Mouse (Mus musculus) neural tube, embryonic 11.5 days (tissue): ENCODE data around the gene B3gntl1. TPM values are rescaled to one million over a fixed set of nuclear protein-coding genes. Genes with fewer than 3 reads are reported as not detected.

ENCODE experiments used
- ATAC-seq: fragments of 200-750 bp; cut with Nextera tagmentation; 2 replicates; pipeline ENCODE4 v1.8.0; 2017; ENCODE audit warnings: moderate number of reproducible peaks, mild to moderate bottlenecking, moderate TSS enrichment, moderate library complexity; ENCODE audit not compliant: insufficient read depth, low FRiP score, low TSS enrichment
- DNase-seq: peaks from one replicate; pipeline ENCODE4 v3.0.0-alpha.2; 2015; ENCODE audit warnings: low spot score
- H3K27ac ChIP-seq: fragments of 300-500 bp; sonication (generic); 2 replicates; pipeline ENCODE4 v1.5.1; 2014; ENCODE audit warnings: low read depth, mild to moderate bottlenecking, low read length
- H3K27me3 ChIP-seq: fragments of 300-500 bp; sonication (generic); 2 replicates; pipeline ENCODE4 v1.6.1; 2014; ENCODE audit warnings: mild to moderate bottlenecking, low read length, mixed read lengths; ENCODE audit not compliant: control insufficient read depth, insufficient read depth
- H3K36me3 ChIP-seq: fragments of 300-500 bp; sonication (generic); 2 replicates; pipeline ENCODE4 v1.6.1; 2014; ENCODE audit warnings: mild to moderate bottlenecking, low read length, moderate library complexity, mixed read lengths; ENCODE audit not compliant: control insufficient read depth, insufficient read depth
- H3K4me1 ChIP-seq: fragments of 300-500 bp; sonication (generic); 2 replicates; pipeline ENCODE4 v1.6.1; 2014; ENCODE audit warnings: low read length, mixed read lengths; ENCODE audit not compliant: control insufficient read depth, insufficient read depth
- H3K4me2 ChIP-seq: fragments of 300-500 bp; sonication (generic); 2 replicates; pipeline ENCODE4 v1.6.1; 2014; ENCODE audit warnings: low read depth, mild to moderate bottlenecking, moderate library complexity
- H3K4me3 ChIP-seq: fragments of 300-500 bp; sonication (generic); 2 replicates; pipeline ENCODE4 v1.5.1; 2014; ENCODE audit warnings: low read depth, low read length
- H3K9ac ChIP-seq: fragments of 300-500 bp; sonication (generic); 2 replicates; pipeline ENCODE4 v1.6.1; 2014; ENCODE audit warnings: mild to moderate bottlenecking, low read length
- H3K9me3 ChIP-seq: fragments of 300-500 bp; sonication (generic); 2 replicates; pipeline ENCODE4 v1.6.1; 2016; ENCODE audit warnings: low read length; ENCODE audit not compliant: control insufficient read depth
- WGBS: fragments of 180-500 bp; shearing (Covaris S2); extraction: QIAGEN DNeasy Blood & Tissue Kit; methylation state at CpG from one replicate; pipeline ENCODE4 v1.1.7; 2014; 5-methylcytosine and 5-hydroxymethylcytosine counted together
- polyA plus RNA-seq: library from polyadenylated mRNA; unstranded; fragments of >200 nt; fragmentation: Nextera tagmentation; extraction: Ambion mirVana; gene quantifications from 2 replicates; pipeline ENCODE4 v1.2.1, GENCODE M21; 2014

The B3gntl1 gene
- polyA plus RNA-seq, 1 experiment from 2014 or later, result 6.1 TPM

DNA sequence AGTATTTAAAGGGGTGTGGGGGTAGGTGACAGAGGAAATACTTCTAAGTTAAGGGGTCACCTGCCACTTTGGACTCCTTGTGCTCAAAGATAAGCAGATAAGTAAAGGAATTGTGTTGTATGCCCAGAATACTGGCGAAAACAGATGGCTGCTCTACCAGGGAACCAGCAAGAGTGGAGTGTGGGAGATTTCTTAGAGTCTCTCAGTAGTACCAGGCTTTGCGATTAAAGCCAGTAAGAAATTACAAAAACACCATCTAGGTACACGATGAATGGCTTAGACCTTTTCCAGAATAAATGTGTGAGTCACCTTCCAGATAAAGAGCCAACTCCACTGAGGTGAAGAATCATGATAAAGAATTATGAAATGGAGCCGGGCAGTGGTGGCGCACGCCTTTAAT, 27.6 kb downstream of the B3gntl1 start:
- Histone ChIP-seq H3K36me3 (no peaks in the 10 kb centered on the region), H3K9ac (no peak overlapping the region), H3K9me3 (no peaks in the 10 kb centered on the region), H3K4me3 (no peak overlapping the region), H3K4me2 (no peak overlapping the region), H3K4me1 (no peaks in the 10 kb centered on the region), H3K27ac (no peak overlapping the region), H3K27me3 (no peaks in the 10 kb centered on the region)
- WGBS, result 95% methylated on average over 6 of the region's 6 CpGs
- ATAC-seq (no peak), DNase-seq (no peak)

DNA sequence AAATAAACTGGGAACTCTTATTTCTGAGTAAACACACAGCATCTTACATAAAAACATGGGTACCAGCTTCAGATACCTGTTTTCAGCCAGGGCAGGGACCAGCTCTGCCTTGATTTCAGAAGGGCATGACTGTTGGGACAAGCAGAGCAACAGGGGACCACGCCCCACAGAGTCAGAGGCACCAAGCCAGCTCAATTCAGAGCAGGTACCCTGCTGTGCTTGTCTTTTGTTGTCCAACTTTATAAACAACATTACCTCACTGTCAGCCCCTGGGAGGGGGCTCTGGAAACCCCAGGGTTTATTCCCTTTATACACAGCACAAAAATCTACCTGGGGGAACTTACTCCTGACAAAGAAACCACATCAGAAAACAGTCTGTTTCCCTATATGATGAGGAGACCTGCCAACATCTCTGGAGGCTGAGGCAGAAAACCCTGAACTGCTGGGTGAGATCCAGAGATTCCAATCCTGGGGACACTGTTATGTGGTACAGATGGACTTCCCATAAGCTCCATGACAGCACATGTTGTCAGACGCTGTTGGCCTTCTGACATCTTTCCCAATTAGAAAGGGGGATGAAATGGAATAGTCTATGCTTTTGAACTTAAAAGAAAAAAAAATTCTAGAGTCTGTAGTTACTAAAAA, 31.3 kb downstream of the B3gntl1 start:
- no peak for ATAC-seq
- Histone ChIP-seq H3K27me3 (no peaks in the 10 kb centered on the region), H3K9ac (no peak overlapping the region), H3K4me2 (no peak overlapping the region), H3K36me3 (0 out of 2 replicates have a peak, but pooled peaks cover 2% of the 10 kb centered on the region), H3K27ac (no peak overlapping the region), H3K9me3 (no peaks in the 10 kb centered on the region), H3K4me3 (no peak overlapping the region), H3K4me1 (no peaks in the 10 kb centered on the region)
- no peak for DNase-seq
- whole genome bisulfite sequencing, result 66% methylated on average over 2 of the region's 2 CpGs

DNA sequence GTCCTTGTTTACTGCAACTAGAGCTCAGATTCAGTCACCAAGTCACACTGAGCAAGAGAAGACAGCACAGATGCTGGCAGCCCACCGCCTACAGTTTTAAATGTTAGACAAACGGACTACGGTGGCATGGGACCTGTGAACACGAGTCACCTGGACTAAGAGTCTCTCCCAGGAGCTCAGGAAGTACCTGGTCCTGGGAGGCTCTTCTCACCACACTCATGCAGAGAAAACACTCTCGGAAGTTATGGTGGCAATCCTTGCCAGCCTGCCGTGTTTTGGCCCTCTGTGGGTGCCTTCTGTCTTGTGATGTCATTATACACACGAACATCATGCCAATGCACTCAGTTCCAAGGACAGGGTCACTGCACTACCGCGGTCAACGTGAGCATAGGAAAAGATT, 36.3 kb downstream of the B3gntl1 start:
- no peak for ATAC-seq
- Histone ChIP-seq H3K9me3 (no peaks in the 10 kb centered on the region), H3K27me3 (no peaks in the 10 kb centered on the region), H3K27ac (no peak overlapping the region), H3K36me3 (0 out of 2 replicates have a peak, but pooled peaks cover 2% of the 10 kb centered on the region), H3K9ac (no peak overlapping the region), H3K4me3 (no peak overlapping the region), H3K4me2 (no peak overlapping the region), H3K4me1 (no peaks in the 10 kb centered on the region)
- no peak for DNase-seq
- 92% methylated on average over 10 of the region's 10 CpGs for WGBS

DNA sequence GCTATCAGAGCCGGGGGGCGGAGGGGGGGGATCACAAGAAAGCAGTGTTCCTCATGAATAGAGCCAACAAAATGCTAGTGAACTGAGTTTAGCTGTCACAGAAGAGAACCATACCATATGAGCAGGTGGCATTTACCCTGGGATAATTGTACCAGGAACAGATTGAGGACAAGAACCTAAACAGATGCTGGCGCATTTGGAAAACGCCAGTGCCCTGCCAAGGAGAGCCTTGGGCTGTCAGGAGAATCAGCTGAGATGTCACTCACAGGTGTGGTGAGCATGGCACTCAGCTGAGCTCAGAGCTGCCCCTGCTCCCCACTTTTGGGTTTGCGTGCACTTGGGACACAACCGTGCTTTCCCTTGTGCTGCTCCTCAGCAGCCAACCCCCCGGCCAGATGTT, 41.5 kb downstream of the B3gntl1 start:
- Histone ChIP-seq H3K36me3 (no peaks in the 10 kb centered on the region), H3K9me3 (no peaks in the 10 kb centered on the region), H3K4me3 (no peak overlapping the region), H3K4me2 (no peak overlapping the region), H3K4me1 (no peaks in the 10 kb centered on the region), H3K27ac (no peak overlapping the region), H3K27me3 (no peaks in the 10 kb centered on the region), H3K9ac (no peak overlapping the region)
- no peak for DNase-seq
- no peak for ATAC-seq
- WGBS, result 93% methylated on average over 7 of the region's 7 CpGs

DNA sequence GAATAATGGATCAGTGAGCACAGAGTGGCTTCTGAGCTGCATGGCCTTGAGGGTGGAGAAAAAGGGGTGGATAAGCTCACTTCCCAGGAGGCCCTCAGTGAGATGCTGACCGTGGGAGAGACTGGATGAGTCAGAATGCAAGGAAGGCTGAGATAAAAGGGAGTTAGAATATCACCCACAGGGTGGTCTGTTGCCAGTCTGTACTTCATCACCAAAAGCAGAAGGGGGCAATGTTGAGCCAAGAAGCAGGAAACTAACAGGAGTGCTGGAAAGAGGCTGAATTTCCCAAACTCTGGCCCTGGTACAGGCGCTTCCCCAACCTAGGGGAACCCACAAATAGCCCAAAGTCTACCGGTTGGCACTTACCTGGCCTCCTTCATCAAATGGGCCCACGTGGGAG, 42.5 kb downstream of the B3gntl1 start:
- no peaks in the 10 kb centered on the region for H3K36me3 ChIP-seq
- H3K9ac ChIP-seq, result no peak overlapping the region
- H3K27ac ChIP-seq, result no peak overlapping the region
- DNase-seq (no peak), ATAC-seq (no peak)
- no peak overlapping the region for H3K4me2 ChIP-seq
- H3K4me1 ChIP-seq, result no peaks in the 10 kb centered on the region
- no peaks in the 10 kb centered on the region for H3K27me3 ChIP-seq
- H3K9me3 ChIP-seq, result no peaks in the 10 kb centered on the region
- H3K4me3 ChIP-seq, result no peak overlapping the region
- WGBS, result 90% methylated on average over 4 of the region's 4 CpGs

DNA sequence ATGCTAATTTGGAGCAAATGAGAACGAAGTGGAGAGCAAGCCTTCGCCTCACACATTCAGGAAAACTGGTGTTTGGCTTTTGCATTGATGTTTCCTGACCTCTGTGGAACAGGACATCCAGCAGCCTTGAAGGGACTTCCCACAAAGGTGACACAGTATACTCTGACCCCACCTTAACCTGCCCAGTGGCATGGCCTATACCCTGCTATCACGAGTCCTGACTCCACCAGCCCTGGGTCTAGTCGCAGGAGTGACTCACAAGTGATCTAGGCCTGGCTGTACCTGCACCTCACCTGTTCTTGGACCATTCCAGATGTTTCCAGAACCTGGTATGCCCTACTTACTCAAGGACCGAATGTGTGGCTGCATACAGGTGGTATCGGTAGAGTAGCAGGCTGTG, 43.4 kb downstream of the B3gntl1 start:
- Histone ChIP-seq H3K27ac (no peak overlapping the region), H3K9me3 (no peaks in the 10 kb centered on the region), H3K9ac (no peak overlapping the region), H3K36me3 (no peaks in the 10 kb centered on the region), H3K4me2 (no peak overlapping the region), H3K4me1 (no peaks in the 10 kb centered on the region), H3K27me3 (no peaks in the 10 kb centered on the region), H3K4me3 (no peak overlapping the region)
- DNase-seq, result no peak
- WGBS, result 95% methylated on average over 6 of the region's 6 CpGs
- ATAC-seq, result no peak

DNA sequence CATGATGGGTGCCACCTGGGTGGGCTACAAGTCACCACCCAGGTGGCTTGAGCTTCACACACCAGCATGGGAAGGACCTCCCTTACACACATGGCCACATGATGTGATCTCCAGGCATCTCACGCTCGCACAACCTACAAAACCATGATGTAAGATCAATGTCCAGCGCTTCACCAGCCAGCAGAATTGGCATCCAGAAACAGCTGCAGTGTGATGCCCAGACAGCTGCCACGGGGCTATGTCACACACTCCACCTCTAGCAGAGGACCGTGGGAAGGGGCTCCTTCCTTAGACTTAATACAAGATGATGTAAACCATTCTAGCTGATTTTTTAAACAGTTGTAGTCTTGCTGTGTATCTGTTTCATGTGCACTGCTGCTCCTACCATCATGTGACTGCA, 45.4 kb downstream of the B3gntl1 start:
- ATAC-seq, result no peak
- Histone ChIP-seq H3K9me3 (no peaks in the 10 kb centered on the region), H3K27me3 (no peaks in the 10 kb centered on the region), H3K4me2 (no peak overlapping the region), H3K36me3 (no peaks in the 10 kb centered on the region), H3K4me1 (no peaks in the 10 kb centered on the region), H3K27ac (no peak overlapping the region), H3K4me3 (no peak overlapping the region), H3K9ac (no peak overlapping the region)
- WGBS, result 92% methylated on average over 5 of the region's 5 CpGs
- no peak for DNase-seq

DNA sequence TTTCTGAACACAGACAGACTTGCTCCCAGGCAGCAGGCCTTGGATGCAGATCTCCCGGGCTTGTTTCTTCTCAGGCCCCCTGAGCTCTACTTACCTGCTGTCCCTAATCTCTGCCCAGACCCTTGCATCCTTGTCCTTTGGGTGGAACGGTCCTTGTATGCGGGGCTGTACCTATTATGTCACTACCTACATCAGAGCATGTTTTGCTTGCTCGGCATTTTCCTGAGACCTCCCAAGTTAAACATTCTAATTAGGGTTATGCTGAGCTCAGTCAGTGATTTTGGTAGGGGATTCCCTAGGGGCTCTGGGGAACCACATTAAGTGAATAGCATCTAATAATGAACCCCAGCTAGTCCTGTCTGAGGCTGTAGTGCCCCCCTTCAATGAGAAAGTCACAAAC, 47.9 kb downstream of the B3gntl1 start:
- no peak overlapping the region for H3K4me2 ChIP-seq
- H3K9ac ChIP-seq, result no peak overlapping the region
- H3K9me3 ChIP-seq, result no peaks in the 10 kb centered on the region
- H3K27me3 ChIP-seq, result no peaks in the 10 kb centered on the region
- H3K4me3 ChIP-seq, result no peak overlapping the region
- ATAC-seq, result no peak
- H3K27ac ChIP-seq, result no peak overlapping the region
- no peaks in the 10 kb centered on the region for H3K4me1 ChIP-seq
- H3K36me3 ChIP-seq, result peaks cover 2% of the 10 kb centered on the region; the same call in 1 of the 2 replicates
- 91% methylated on average over 4 of the region's 4 CpGs for WGBS
- no peak for DNase-seq

DNA sequence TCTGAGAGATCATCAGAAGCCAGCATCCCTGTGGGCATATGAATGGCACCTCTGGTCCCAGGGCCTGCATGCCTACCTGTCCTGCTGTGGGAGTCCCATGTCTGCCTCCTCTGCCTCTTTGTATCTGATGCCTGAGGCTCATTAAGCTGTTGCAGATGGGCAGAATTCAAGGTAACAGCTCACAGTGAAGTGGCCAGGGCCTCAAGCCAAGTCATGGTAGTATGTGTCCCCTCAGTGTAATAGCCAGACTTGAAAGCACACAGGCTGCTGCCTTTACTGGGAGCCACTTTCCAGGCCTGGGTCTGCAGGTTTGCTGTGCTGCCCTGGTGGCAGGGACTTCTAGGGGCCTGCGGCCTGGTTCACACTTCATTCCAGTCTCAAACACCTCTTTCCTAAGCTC, 55.6 kb downstream of the B3gntl1 start:
- no peak overlapping the region for H3K4me2 ChIP-seq
- H3K27ac ChIP-seq, result no peak overlapping the region
- no peaks in the 10 kb centered on the region for H3K4me1 ChIP-seq
- ATAC-seq, result no peak
- peaks cover 8% of the 10 kb centered on the region for H3K36me3 ChIP-seq
- WGBS, result 89% methylated on average over 1 of the region's 1 CpGs
- H3K9ac ChIP-seq, result no peak overlapping the region
- H3K9me3 ChIP-seq, result no peaks in the 10 kb centered on the region
- no peaks in the 10 kb centered on the region for H3K27me3 ChIP-seq
- no peak for DNase-seq
- H3K4me3 ChIP-seq, result no peak overlapping the region
